Mouse (Mus musculus) left cerebral cortex, adult 18-20 months (tissue): ENCODE measurements around the gene Mab21l1. TPM values are rescaled to one million over a fixed set of nuclear protein-coding genes. Genes with fewer than 3 reads are reported as not detected.

Experiments
- DNase-seq, 2 experiments: peaks; one replicate each; pipeline ENCODE4 v3.0.0; 2021 to 2022; ENCODE audit warnings: low spot score in 2 of 2, mixed read lengths in 1 of 2
- long read RNA-seq, 2 experiments: library from polyadenylated mRNA; stranded (forward); transcript quantifications; one replicate each; pipeline ENCODE4 v2.0.0; 2021
- total RNA-seq, 2 experiments: library from RNA; stranded (reverse); gene quantifications; 2 replicates each; pipeline ENCODE4 v1.2.3; 2021

Mab21l1 gene
- 1 to 10 TPM; 1.8 to 2.1 TPM for total RNA-seq
- long read RNA-seq, experiment 1, result 0 reads
- long read RNA-seq, experiment 2, result 0 reads

GRCm38 (mm10) chr3:55782056-55782687, at the start of gene Mab21l1:
Gene Mab21l1, plus strand, starts transcription at chr3:55782510.
- DNase-seq, result no peak

DNA sequence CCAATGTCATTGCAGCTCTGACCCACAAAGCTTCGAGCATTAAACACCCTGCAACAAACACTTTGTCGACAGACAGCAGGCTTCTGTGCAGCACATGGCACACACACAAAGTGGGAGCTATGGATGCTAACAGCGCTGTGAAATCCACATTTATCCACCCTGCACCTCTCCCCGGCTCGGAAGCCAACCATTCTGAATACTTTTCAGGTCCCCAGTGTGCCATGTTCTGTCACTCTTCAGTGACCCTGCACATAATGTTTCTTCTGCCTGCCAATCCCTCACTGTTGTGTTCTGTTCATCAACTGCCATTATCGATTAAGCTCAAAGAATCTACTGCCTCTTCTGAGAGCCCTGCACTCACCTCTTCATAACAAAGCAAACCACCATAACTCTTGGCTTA, 48.6 kb upstream of the Mab21l1 start:
- no peak for DNase-seq

DNA sequence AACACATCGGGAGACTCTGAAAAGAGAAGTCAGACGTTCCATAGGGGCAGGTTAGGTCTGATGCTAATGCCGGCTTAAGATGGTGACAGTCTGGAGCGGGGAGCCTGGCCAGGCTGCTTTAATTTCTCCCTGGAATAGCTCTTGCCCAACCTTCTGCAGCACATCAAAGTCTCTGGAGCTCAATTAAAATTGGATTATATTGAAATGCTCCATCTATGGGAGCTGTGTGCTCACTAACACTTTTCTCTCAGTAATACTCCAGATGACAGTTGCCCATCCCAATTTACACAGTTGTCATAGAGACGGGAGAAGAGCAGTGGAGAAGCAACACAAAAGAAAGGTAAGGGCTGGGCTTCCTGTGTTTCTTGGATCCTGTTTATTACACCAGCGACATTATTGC, 40.9 kb upstream of the Mab21l1 start:
- no peak for DNase-seq

GRCm38 (mm10) chr3:55742218-55742617, 40.1 kb upstream of the Mab21l1 start:
- DNase-seq, result no peak

GRCm38 (mm10) chr3:55742654-55743053, 39.7 kb upstream of the Mab21l1 start:
- DNase-seq, result no peak

DNA sequence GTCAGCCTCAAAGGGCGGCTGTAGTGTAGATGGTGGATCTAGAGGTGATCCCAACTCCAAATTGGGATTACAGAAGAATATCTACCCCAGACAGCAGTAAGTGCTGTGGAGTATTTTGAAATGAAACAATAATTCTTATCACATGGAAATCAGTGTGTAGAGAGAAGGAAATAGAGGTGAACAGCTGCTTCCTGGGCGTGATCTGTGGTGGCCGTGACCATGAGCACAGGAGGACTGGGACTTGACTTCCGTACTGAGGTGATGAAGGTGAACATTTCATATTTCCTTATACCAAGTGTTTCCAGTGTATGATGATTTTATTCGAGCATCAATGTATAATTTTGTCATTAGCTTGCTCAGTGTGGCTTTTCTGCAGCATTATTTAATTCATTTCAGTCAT, 38.4 kb upstream of the Mab21l1 start:
- DNase-seq, result no peak

- no peak for DNase-seq
Measured at GRCm38 (mm10) chr3:55750445-55751065, 31.8 kb upstream of the Mab21l1 start.

DNA sequence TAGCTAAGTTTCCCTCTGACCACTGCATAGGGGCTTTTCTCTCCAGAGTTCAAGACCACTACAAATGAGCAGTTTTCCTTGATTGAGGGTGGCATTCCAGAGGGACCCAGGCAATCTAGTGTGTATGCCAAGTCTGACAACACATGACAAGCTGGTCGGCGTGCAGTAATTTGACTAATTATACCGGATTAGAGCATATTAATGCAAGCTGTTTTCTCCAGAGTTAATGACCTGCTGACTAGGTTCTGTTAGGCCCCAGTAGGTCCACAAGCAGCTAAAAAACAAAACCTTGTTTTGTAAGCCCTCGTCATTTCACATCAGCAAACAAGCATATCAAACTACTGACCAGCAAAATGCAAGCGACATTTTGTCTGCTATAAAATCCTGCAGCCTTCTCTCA, 30.9 kb upstream of the Mab21l1 start:
- DNase-seq, result no peak

GRCm38 (mm10) chr3:55752558-55752957, 29.8 kb upstream of the Mab21l1 start:
- no peak for DNase-seq

DNA sequence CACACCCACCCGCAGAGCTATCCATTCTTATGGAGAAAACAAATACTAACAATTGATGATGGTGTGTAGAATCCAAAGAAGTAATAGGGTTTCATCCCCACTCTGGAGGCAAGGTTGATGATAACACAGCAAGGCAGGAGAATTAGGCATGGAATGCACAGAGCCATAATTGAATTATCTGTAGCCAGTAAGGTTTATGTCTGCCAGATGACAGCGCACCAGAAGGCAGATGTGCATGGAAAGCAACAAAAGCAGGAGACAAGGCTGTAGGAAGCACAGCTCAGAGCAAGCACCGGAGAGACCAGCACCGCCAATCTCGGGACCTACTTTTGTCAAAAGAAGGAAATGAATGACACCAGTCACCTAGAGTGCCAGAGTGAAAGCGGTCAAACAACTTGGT, 28.4 kb upstream of the Mab21l1 start:
- no peak for DNase-seq

- no peak for DNase-seq
Measured at GRCm38 (mm10) chr3:55754981-55755608, 27.2 kb upstream of the Mab21l1 start.

DNA sequence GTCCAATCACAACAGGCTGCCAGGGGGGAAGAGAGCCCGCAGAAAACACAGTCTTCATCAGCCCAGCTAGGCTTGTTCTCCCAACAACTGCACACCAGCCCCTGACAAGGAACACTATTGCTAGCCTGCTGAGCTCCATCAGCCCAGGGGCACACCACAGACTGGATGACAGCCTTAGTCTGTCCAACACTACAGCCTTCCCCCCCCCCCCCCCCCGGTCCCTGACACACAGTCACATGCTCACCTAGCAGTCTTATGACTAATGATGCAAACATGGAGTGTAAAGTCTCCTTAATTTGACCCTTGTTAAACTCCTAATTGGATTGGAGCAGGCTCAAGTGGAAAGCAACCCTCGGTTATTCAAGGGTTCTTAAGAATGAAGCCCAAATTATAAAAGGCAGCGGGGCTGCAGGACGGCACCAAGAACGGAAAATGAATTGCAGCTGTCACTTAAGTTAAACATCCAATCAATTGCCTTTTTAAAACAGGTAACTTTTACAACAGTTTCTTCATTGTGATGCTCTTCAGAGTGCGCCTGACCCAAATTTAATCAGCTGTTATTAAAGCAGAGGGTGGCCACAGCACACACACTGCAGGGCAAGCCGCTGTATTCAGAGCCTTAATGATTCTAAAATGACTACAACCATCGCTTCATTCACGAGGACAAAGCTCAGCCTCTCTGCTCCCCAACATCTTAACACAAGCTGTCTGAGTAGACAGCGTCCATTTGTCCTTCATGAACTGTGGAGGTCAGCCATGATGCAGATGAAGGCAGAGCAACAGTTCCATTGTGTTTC, 26.3 kb upstream of the Mab21l1 start:
- no peak for DNase-seq

- DNase-seq, result no peak
Measured at GRCm38 (mm10) chr3:55756602-55757190, 25.6 kb upstream of the Mab21l1 start.

- no peak for DNase-seq
Measured at GRCm38 (mm10) chr3:55758297-55758696, 24.0 kb upstream of the Mab21l1 start.

DNA sequence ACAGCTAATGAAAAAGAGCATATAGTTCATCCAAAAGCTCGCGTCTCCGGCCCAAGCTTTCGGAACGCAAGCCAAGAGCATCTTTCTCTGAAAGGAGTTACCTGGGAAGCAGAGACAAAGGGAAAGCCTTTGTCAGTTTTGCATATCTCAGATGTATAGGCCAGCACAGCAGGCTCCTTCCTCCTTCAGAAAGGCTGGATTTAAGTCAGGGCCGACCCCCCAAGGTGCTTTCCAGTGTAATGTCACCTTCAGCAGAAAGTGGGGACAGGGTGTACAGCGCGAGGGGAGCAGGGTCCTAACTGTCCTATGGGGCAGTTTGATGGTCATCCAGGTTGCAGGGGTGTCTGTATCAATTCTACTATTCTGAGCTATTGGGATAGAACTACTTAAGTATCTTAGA, 18.7 kb upstream of the Mab21l1 start:
- DNase-seq, result no peak

GRCm38 (mm10) chr3:55768654-55769053, 13.7 kb upstream of the Mab21l1 start:
- no peak for DNase-seq

- no peak for DNase-seq
Measured at GRCm38 (mm10) chr3:55769308-55769707, 13.0 kb upstream of the Mab21l1 start.

DNA sequence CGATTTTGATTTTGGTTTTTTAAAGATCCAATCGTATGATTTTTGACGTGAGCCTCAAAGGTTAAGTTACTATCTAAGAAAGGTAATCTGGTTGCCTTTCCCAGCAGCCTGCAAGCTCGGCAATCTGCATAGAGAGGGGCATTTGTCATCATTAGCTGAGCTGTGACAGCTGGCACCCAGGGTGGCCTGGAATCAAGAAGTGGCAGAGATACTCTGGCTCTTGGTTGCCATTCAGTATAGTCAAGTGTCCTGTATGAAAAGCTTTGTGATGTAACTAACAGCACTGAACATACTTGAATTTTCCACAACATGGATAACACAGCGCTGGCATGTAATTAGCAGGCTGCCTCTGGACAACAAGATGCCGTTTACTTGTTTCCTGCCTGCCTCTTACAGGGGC, 8.1 kb upstream of the Mab21l1 start:
- DNase-seq, result no peak

- no peak for DNase-seq
Measured at GRCm38 (mm10) chr3:55775245-55775644, 7.1 kb upstream of the Mab21l1 start.

DNA sequence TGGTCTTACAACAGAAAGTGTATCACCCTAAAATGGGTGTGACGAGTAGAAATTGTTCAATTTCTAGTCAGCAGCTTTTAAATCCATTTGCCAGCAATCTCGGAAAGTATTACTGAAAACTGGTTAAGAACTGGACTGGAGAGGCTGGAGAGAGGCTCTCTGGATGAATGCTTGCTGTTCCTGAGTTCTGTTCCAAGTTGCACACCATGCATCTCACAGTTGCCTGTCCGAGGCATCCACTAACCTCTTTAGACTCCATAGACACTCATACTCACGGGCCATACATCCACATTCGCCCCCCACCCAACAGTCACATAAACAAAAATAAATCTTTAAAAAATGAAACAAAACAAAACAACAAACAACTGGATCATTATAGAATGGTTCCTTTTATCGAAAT, 6.6 kb upstream of the Mab21l1 start:
- no peak for DNase-seq

- DNase-seq, result no peak
Measured at GRCm38 (mm10) chr3:55777501-55777900, 4.8 kb upstream of the Mab21l1 start.
